Mouse (Mus musculus): ENCODE data around the gene Ece1. TPM values are rescaled to one million over a fixed set of nuclear protein-coding genes. Genes with fewer than 3 reads are reported as not detected.

The Ece1 gene
- polyA plus RNA-seq, 2 experiments = 11.4 to 15.9 TPM

DNA sequence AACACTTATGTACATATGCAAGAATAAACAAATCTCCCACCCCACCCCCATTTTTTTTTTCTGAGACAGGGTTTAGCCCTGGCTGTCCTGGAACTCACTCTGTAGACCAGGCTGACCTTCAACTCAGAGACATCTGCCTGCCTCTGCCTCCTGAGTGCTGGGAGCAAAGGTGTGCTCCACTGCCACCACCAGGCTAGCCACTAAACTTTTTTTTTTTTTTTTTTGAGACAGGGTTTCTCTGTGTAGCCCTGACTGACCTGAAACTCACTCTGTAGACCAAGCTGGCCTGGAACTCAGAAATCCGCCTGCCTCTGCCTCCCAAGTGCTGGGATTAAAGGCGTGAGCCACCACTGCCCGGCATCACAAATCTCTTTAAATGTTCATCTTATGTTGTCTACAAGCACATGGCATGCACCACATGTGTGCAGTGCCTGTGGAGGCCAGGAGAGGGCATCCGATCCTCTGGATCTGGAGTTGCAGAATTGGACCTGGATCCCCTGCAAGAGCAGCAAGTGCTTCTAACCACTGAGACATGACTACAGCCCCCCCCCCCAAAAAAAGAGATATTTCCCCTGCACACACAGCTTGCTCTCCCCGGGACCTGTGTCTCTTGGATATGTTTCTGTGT, 48.5 kb downstream of the Ece1 start:
- Histone ChIP-seq H3K4me3 (ENCODE audit: insufficient read depth in 1 of 2, low read depth in 2 of 2, low read length in 2 of 2) (no peak overlapping the region), H3K27me3 (ENCODE audit: control insufficient read depth, insufficient read depth, low read length) (no peaks in the 10 kb centered on the region), H3K36me3 (replicated peaks; ENCODE audit: control insufficient read depth, insufficient read depth, low read depth) (no peaks in the 10 kb centered on the region), H3K4me1 (replicated peaks; ENCODE audit: control insufficient read depth in 2 of 2, insufficient read depth in 2 of 2, low read length in 1 of 2) (peaks cover 4 to 5% of the 10 kb centered on the region in 2 experiments), H3K27ac (no peak overlapping the region), H3K4me2 (ENCODE audit: low read depth) (no peak overlapping the region), H3K9me3 (ENCODE audit: control insufficient read depth, low read length) (no peaks in the 10 kb centered on the region), H3K9ac (replicated peaks) (no peak overlapping the region)
- no peak for ATAC-seq (ENCODE audit: insufficient read depth)
- DNase-seq (ENCODE audit: low read depth in 3 of 3, low spot score in 3 of 3) = no peak
- 68% methylated on average over 5 of the region's 5 CpGs for WGBS (ENCODE audit: insufficient replicate concordance)
- TF ChIP-seq EP300 (IDR thresholded peaks at IDR 0.05; ENCODE audit: low read depth) (no peak), CTCF (IDR thresholded peaks at IDR 0.05; ENCODE audit: low read depth) (peak; percentile 78)

DNA sequence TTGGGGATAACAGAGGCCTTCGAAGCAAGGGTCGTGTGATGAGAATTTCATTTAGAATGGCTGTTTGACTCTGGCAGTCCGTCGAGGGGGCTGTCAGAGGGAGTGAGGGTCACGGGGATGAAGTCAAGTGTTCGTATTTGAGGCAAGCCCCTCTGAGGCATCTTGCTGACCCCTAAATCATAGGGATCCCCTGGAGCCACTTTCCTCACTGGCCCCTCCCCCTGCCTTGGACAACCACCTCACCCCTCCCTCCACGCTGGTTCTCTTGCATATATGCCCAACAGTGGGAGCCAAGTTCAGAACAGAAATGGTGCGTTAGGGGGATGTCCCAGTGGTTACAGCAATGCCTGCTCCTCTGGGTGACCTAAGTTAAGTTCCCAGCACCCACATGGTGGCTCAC, 49.6 kb downstream of the Ece1 start:
- Histone ChIP-seq H3K4me3 (ENCODE audit: insufficient read depth in 1 of 2, low read depth in 2 of 2, low read length in 2 of 2) (no peak overlapping the region), H3K4me1 (replicated peaks; ENCODE audit: control insufficient read depth in 2 of 2, insufficient read depth in 2 of 2, low read length in 1 of 2) (peaks cover 4 to 5% of the 10 kb centered on the region in 2 experiments), H3K36me3 (replicated peaks; ENCODE audit: control insufficient read depth, insufficient read depth, low read depth) (no peaks in the 10 kb centered on the region), H3K9ac (replicated peaks) (no peak overlapping the region), H3K4me2 (ENCODE audit: low read depth) (no peak overlapping the region), H3K27ac (no peak overlapping the region), H3K27me3 (ENCODE audit: control insufficient read depth, insufficient read depth, low read length) (no peaks in the 10 kb centered on the region), H3K9me3 (ENCODE audit: control insufficient read depth, low read length) (no peaks in the 10 kb centered on the region)
- TF ChIP-seq CTCF (IDR thresholded peaks at IDR 0.05; ENCODE audit: low read depth) (no peak), EP300 (IDR thresholded peaks at IDR 0.05; ENCODE audit: low read depth) (no peak)
- WGBS (ENCODE audit: insufficient replicate concordance) = 81% methylated on average over 8 of the region's 8 CpGs
- ATAC-seq (ENCODE audit: insufficient read depth) (no peak), DNase-seq (ENCODE audit: low read depth in 3 of 3, low spot score in 3 of 3) (no peak)

DNA sequence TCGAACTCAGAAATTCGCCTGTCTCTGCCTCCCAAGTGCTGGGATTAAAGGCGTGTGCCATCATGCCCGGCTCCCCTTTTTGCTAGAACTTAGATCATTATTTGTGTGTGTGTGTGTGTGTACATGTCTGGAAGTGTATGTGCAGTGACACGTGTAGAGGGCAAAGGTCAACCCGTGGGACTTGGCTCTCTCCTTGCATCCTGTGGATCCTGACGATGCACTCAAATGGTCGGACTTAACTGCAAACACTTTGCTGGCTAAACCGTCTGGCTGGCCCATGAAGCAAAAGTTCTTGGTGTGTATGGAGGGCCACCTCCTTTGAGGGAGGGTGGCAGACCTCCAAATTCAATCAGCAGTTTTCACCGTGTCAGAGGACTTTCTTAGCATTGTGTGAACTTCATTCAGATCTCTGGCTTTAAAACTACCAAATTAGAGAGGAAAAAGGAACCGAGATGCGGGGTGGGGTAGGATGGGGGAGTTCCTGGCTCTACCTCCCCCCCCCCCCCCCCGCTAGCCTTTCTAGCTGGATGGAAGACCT, 50.8 kb downstream of the Ece1 start:
- Histone ChIP-seq H3K4me2 (ENCODE audit: low read depth) (peak overlapping the region; percentile 58), H3K9me3 (ENCODE audit: control insufficient read depth, low read length) (no peaks in the 10 kb centered on the region), H3K4me1 (replicated peaks; ENCODE audit: control insufficient read depth in 2 of 2, insufficient read depth in 2 of 2, low read length in 1 of 2) (peaks cover 4 to 5% of the 10 kb centered on the region in 2 experiments), H3K9ac (replicated peaks) (no peak overlapping the region; the same call in 1 of the 2 replicates), H3K27me3 (ENCODE audit: control insufficient read depth, insufficient read depth, low read length) (no peaks in the 10 kb centered on the region), H3K4me3 (ENCODE audit: insufficient read depth in 1 of 2, low read depth in 2 of 2, low read length in 2 of 2) (peak overlapping the region in 1 of 2 experiments; percentile 32; a peak in 2 of 4 replicates), H3K27ac (no peak overlapping the region), H3K36me3 (replicated peaks; ENCODE audit: control insufficient read depth, insufficient read depth, low read depth) (no peaks in the 10 kb centered on the region)
- no peak for DNase-seq (ENCODE audit: low read depth in 3 of 3, low spot score in 3 of 3)
- no peak for ATAC-seq (ENCODE audit: insufficient read depth)
- 45% methylated on average over 13 of the region's 13 CpGs for WGBS (ENCODE audit: insufficient replicate concordance)
- TF ChIP-seq EP300 (IDR thresholded peaks at IDR 0.05; ENCODE audit: low read depth) = no peak
- no peak for TF ChIP-seq CTCF (IDR thresholded peaks at IDR 0.05; ENCODE audit: low read depth)

DNA sequence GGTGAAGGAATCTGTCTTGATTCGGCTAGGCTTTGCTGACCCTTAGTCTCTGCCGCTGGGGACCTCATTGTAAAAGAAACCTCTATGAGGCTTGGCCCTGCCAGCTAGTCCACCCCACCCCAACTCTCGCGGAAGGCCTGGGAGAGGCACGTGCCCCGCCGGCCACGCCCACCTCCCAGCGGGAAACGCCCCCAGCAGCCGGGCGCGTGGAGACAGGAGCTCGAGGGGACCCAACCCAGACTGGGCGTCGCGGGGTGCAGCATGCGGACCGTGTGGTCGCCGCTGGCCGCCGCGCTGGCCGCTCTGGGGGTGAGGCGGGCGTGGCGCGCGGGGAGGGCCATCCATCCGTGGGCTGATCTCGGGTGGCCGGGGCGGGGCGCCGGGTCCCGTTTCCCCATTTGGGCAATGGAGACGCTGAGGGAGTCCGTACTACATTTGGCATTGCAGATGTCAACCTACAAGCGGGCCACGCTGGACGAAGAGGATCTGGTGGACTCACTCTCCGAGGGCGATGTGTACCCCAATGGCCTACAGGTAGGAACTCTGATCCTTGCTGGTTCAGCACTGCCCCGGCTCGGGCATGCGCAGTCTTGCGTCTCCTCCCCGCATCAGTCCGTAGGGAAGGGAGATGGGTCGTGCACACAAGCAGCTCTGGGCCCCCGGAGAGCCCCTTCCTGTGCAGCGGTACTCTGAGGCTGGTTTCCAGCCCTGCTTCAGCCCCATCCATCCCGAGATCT, 51.5 kb downstream of the Ece1 start:
- no peaks in the 10 kb centered on the region for H3K27me3 ChIP-seq (ENCODE audit: control insufficient read depth, insufficient read depth, low read length)
- peaks cover 4 to 5% of the 10 kb centered on the region in 2 experiments for H3K4me1 ChIP-seq (replicated peaks; ENCODE audit: control insufficient read depth in 2 of 2, insufficient read depth in 2 of 2, low read length in 1 of 2)
- DNase-seq (ENCODE audit: low read depth in 3 of 3, low spot score in 3 of 3) (peak; percentile 50 to 58 (median 51)), ATAC-seq (ENCODE audit: insufficient read depth) (peak; percentile 92)
- peak overlapping the region; percentile 32 to 44 for H3K4me3 ChIP-seq (ENCODE audit: insufficient read depth in 1 of 2, low read depth in 2 of 2, low read length in 2 of 2)
- H3K9me3 ChIP-seq (ENCODE audit: control insufficient read depth, low read length) = no peaks in the 10 kb centered on the region
- no peak for TF ChIP-seq CTCF (IDR thresholded peaks at IDR 0.05; ENCODE audit: low read depth)
- no peak for TF ChIP-seq EP300 (IDR thresholded peaks at IDR 0.05; ENCODE audit: low read depth)
- no peaks in the 10 kb centered on the region for H3K36me3 ChIP-seq (replicated peaks; ENCODE audit: control insufficient read depth, insufficient read depth, low read depth)
- H3K9ac ChIP-seq (replicated peaks) = no peak overlapping the region
- no peak overlapping the region for H3K27ac ChIP-seq
- WGBS (ENCODE audit: insufficient replicate concordance) = 2% methylated on average over 54 of the region's 54 CpGs
- peak overlapping the region; percentile 58 for H3K4me2 ChIP-seq (ENCODE audit: low read depth)

DNA sequence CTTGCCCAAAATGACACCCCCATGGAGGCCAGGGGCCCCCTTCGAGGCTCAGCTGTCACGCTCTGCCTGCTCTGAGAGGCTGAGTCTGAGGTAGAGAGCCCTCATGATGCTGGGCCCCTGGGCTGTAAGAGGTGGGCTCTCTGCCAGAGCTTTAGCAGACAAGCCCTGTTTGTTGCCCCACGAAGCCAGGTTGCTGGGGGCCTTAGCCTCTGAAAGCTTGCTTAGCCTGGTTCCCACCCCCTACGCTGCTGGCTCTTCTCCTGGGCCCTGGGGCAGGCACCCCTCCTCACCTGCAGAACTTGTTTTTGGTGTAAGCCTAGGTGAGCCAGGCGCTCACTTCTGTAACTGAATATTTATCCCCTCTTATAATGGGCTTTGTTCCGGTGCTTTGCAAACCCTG, 55.6 kb downstream of the Ece1 start:
- DNase-seq (ENCODE audit: low read depth in 3 of 3, low spot score in 3 of 3) (no peak), ATAC-seq (ENCODE audit: insufficient read depth) (no peak)
- H3K9ac ChIP-seq (replicated peaks) = no peak overlapping the region
- no peaks in the 10 kb centered on the region for H3K27me3 ChIP-seq (ENCODE audit: control insufficient read depth, insufficient read depth, low read length)
- peaks cover 4 to 14% of the 10 kb centered on the region in 2 experiments for H3K4me1 ChIP-seq (replicated peaks; ENCODE audit: control insufficient read depth in 2 of 2, insufficient read depth in 2 of 2, low read length in 1 of 2)
- H3K4me3 ChIP-seq (ENCODE audit: insufficient read depth in 1 of 2, low read depth in 2 of 2, low read length in 2 of 2) = no peak overlapping the region
- H3K36me3 ChIP-seq (replicated peaks; ENCODE audit: control insufficient read depth, insufficient read depth, low read depth) = no peaks in the 10 kb centered on the region
- no peak overlapping the region for H3K27ac ChIP-seq
- WGBS (ENCODE audit: insufficient replicate concordance) = 71% methylated on average over 6 of the region's 6 CpGs
- no peak overlapping the region for H3K4me2 ChIP-seq (ENCODE audit: low read depth)
- TF ChIP-seq EP300 (IDR thresholded peaks at IDR 0.05; ENCODE audit: low read depth) (no peak), CTCF (IDR thresholded peaks at IDR 0.05; ENCODE audit: low read depth) (no peak)
- H3K9me3 ChIP-seq (ENCODE audit: control insufficient read depth, low read length) = no peaks in the 10 kb centered on the region
